Mouse (Mus musculus) neural tube, embryonic 10.5 days (tissue): ENCODE results near the gene Olfr895.

Experiments used
- DNase-seq: peaks from one replicate; pipeline ENCODE4 v3.0.0-alpha.2; 2017; ENCODE audit warnings: low spot score; ENCODE audit errors: extremely low spot score

The Olfr895 gene

DNA sequence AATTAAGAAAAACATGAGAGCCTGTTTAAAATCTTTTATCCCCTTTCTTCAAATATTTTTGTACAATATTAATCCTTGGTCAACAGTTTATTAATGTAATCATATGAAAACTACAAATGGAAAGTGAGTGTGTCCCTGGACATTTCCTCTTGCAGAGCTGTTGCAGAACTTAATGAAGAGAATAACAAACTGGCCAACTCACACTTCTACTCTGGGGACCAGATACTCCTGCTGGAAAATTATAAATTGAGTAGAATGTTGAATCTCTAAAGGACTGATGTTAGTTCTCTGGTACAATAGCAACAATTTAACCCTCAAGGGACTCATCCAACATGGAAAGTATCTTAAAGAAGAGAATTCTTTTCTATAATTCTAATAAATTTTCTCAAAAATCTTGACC is at the start of gene Olfr895:
Gene Olfr895, plus strand, starts transcription at position 301 of the 400 bp plus-strand sequence.
- no peak for DNase-seq

DNA sequence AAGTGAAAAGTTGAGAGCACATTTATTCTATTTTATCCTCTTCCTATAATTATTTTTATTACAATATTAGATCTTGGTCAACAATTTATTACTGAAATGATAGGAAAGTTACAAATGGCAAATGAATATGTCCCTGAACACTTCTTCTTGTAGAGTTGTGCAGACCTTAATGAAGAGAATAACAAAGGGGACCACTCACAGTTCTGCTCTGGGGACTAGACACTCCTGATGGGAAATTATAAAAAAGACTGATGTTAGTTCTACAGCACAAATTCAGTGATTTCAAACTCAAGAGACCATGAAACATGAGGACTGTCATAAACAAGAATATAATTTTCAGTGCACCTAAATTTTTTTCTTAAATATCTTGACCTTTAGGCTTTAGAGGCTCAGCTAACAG is 15.2 kb upstream of the Olfr895 start, which contains the start of gene Olfr143:
Gene Olfr143, plus strand, starts transcription at position 301 of the 400 bp plus-strand sequence.
- no peak for DNase-seq

DNA sequence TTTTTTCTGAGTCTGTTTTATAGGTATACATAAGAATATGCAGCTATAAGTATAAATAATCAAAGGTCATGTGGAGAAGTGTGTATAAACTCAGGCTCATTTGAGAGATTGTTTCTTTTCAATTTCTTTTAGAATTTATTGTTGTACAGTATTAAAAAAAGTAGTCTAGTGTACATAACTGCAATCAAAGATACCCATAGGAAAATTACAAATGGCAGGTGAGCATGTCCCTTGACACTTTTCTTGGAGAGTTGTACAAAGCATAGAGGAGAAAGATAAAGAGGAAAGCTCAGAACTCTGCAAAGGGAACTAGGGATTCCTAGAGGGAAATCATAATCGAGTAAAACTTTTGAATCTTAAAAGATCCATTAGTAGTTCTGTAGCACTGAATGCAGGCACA is 23.2 kb downstream of the Olfr895 start, which contains the start of gene Olfr896-ps1:
Gene Olfr896-ps1, plus strand, starts transcription at position 301 of the 400 bp plus-strand sequence.
- no peak for DNase-seq
